Comparison of ENCODE assay signal across 8 mouse cellular contexts in the genomic region with DNA sequence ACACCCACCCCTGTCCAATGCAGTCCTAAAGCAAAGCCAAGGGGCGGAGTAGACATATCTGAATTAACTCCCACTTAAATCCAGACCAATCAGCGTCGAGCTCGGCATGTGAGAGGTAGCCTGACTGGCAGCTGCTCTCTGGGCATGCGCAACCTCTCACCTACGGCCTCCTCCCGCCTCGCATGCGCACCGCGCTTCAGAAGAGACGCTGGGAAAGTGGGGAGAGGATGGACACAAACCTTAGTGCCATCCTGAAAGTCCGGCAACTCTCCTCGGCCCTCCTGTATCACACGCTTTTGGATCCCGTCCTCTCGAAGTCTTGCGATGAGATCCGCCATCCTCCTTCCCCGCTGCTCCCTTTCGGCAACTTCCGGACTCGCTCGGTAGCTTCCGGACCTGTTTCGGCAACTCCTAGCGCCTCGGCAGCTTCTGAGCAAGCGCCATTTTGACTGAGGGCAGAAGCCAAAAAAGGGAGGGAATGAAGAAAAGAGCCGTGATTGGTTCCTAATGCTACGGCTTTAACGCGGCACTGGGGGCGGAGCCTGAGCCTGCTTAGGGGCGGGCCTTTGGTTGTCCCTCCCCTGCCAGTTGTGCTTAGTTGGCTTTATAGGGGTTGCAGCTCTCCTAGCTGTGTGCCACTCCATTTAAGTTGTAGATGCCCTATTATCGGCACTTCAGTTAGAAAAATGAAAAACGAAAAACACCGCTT. TPM values are rescaled to one million over a fixed set of nuclear protein-coding genes. Genes with fewer than 3 reads are reported as not detected.
A peak's percentile ranks its signal among the peaks of the same experiment; 100 is the strongest.
DNase-seq lines count a peak whose midpoint lies in the region; ATAC-seq and TF ChIP-seq lines count a peak whose summit lies in the region.

No protein-coding gene starts in this region.

- no peaks in the 10 kb centered on the region for H3K9me3 ChIP-seq in CH12.LX (replicated peaks; ENCODE audit: low read length)
- no peaks in the 10 kb centered on the region for H3K9me3 ChIP-seq in forebrain, embryonic 11.5 days (ENCODE audit: control insufficient read depth, low read length)
- no peaks in the 10 kb centered on the region for H3K9me3 ChIP-seq in heart, embryonic 16.5 days (replicated peaks; ENCODE audit: control insufficient read depth, low read length)
- H3K9me3 ChIP-seq in liver, embryonic 15.5 days (replicated peaks), result no peaks in the 10 kb centered on the region
- no peaks in the 10 kb centered on the region for H3K9me3 ChIP-seq in neural tube, embryonic 12.5 days

- in situ Hi-C loops in CH12.LX (cut with MboI; ENCODE audit: low pct_ligation_motif_present, low pct_unique_long_range_greater_than_20kb, low sequenced_read_pairs), result no loop called here

- peak overlapping the region; percentile 27 to 63 (median 49) for H3K4me3 ChIP-seq in CH12.LX (replicated peaks in 1 of 3; ENCODE audit: low read depth in 2 of 3, low read length in 2 of 3, poor library complexity in 1 of 3)
- peak overlapping the region; percentile 39 for H3K4me3 ChIP-seq in forebrain, embryonic 11.5 days (ENCODE audit: low read depth, low read length)
- peak overlapping the region; percentile 63 for H3K4me3 ChIP-seq in heart, embryonic 16.5 days (ENCODE audit: low read length)
- H3K4me3 ChIP-seq in liver, embryonic 15.5 days (replicated peaks), result peak overlapping the region; percentile 59
- peak overlapping the region; percentile 40 for H3K4me3 ChIP-seq in neural tube, embryonic 12.5 days

- peak overlapping the region; percentile 58 for H3K27ac ChIP-seq in CH12.LX (ENCODE audit: insufficient read depth, low read depth)
- peak overlapping the region; percentile 69 for H3K27ac ChIP-seq in forebrain, embryonic 11.5 days (ENCODE audit: low read depth, low read length)
- H3K27ac ChIP-seq in heart, embryonic 16.5 days (ENCODE audit: low read length), result peak overlapping the region; percentile 80
- peak overlapping the region; percentile 79 for H3K27ac ChIP-seq in liver, embryonic 15.5 days (replicated peaks)
- no peak overlapping the region for H3K27ac ChIP-seq in neural tube, embryonic 12.5 days

- H3K27me3 ChIP-seq in CH12.LX (replicated peaks), result no peaks in the 10 kb centered on the region
- H3K27me3 ChIP-seq in forebrain, embryonic 11.5 days (ENCODE audit: control insufficient read depth, insufficient read depth, low read length), result no peaks in the 10 kb centered on the region
- H3K27me3 ChIP-seq in heart, embryonic 16.5 days (ENCODE audit: control insufficient read depth, insufficient read depth, low read length), result no peaks in the 10 kb centered on the region
- H3K27me3 ChIP-seq in liver, embryonic 15.5 days, result no peaks in the 10 kb centered on the region
- H3K27me3 ChIP-seq in neural tube, embryonic 12.5 days (replicated peaks), result no peaks in the 10 kb centered on the region

- H3K4me1 ChIP-seq in CH12.LX (ENCODE audit: control insufficient read depth in 1 of 2, insufficient read depth in 2 of 2), result peaks cover 17 to 69% of the 10 kb centered on the region in 2 experiments
- peaks cover 3% of the 10 kb centered on the region; the same call in 1 of the 2 replicates for H3K4me1 ChIP-seq in forebrain, embryonic 11.5 days (replicated peaks; ENCODE audit: control insufficient read depth, insufficient read depth, low read length)
- H3K4me1 ChIP-seq in heart, embryonic 16.5 days (ENCODE audit: control insufficient read depth, insufficient read depth, low read length), result peaks cover 10% of the 10 kb centered on the region
- H3K4me1 ChIP-seq in liver, embryonic 15.5 days (replicated peaks), result peaks cover 60% of the 10 kb centered on the region
- peaks cover 5% of the 10 kb centered on the region; the same call in 1 of the 2 replicates for H3K4me1 ChIP-seq in neural tube, embryonic 12.5 days

- TF ChIP-seq RAD21 in CH12.LX (IDR thresholded peaks at IDR 0.05; ENCODE audit: low read depth, low read length), result no peak

- dilution Hi-C loops in CH12.LX (cut with MboI; ENCODE audit: extremely low pct_ligation_motif_present, extremely low pct_unique_long_range_greater_than_20kb, low sequenced_read_pairs), result no loop called here

- DNase-seq in CH12.LX (ENCODE audit: extremely low read depth), result peak; percentile 99
- peak; percentile 99 for DNase-seq in c-Kit-positive CD71-positive TER-119-negative erythroid progenitor cells, embryonic 14.5 days (ENCODE audit: low read depth)
- DNase-seq in forebrain, embryonic 11.5 days (ENCODE audit: low spot score), result peak; percentile 96
- DNase-seq in kidney, postnatal 36 days, result peak; percentile 99 to 100
- peak; percentile 98 for DNase-seq in telencephalon, adult 2 months (ENCODE audit: low read depth, low spot score)

- H3K4me2 ChIP-seq in CH12.LX (ENCODE audit: insufficient read depth, low read depth, poor library complexity, severe bottlenecking), result peak overlapping the region; percentile 21; the same call in 1 of the 2 replicates
- peak overlapping the region; percentile 60 for H3K4me2 ChIP-seq in forebrain, embryonic 11.5 days (ENCODE audit: low read depth, low read length, severe bottlenecking)
- peak overlapping the region; percentile 69 for H3K4me2 ChIP-seq in heart, embryonic 16.5 days (ENCODE audit: low read depth, low read length)
- peak overlapping the region; percentile 80 for H3K4me2 ChIP-seq in liver, embryonic 15.5 days
- peak overlapping the region; percentile 52 for H3K4me2 ChIP-seq in neural tube, embryonic 12.5 days (replicated peaks)

- H3K36me3 ChIP-seq in CH12.LX (replicated peaks in 1 of 2; ENCODE audit: control insufficient read depth in 1 of 2, insufficient read depth in 1 of 2, low read length in 1 of 2), result peaks cover 17 to 32% of the 10 kb centered on the region in 2 experiments
- no peaks in the 10 kb centered on the region; the same call in 1 of the 2 replicates for H3K36me3 ChIP-seq in forebrain, embryonic 11.5 days (ENCODE audit: control insufficient read depth, insufficient read depth, low read length)
- 0 out of 2 replicates have a peak, but pooled peaks cover 3% of the 10 kb centered on the region for H3K36me3 ChIP-seq in heart, embryonic 16.5 days (ENCODE audit: control insufficient read depth, insufficient read depth)
- peaks cover 19% of the 10 kb centered on the region for H3K36me3 ChIP-seq in liver, embryonic 15.5 days (replicated peaks)
- H3K36me3 ChIP-seq in neural tube, embryonic 12.5 days, result peaks cover 15% of the 10 kb centered on the region

- 5% methylated on average over 38 of the region's 38 CpGs for WGBS in forebrain, embryonic 11.5 days
- WGBS in heart, embryonic 16.5 days, result 3% methylated on average over 38 of the region's 38 CpGs
- WGBS in liver, embryonic 15.5 days (ENCODE audit: insufficient replicate concordance), result 2% methylated on average over 38 of the region's 38 CpGs
- WGBS in neural tube, embryonic 12.5 days, result 3% methylated on average over 38 of the region's 38 CpGs

- TF ChIP-seq POLR2A in CH12.LX (IDR thresholded peaks at IDR 0.05; ENCODE audit: low read depth, low read length), result peak; percentile 72

- no peak for TF ChIP-seq CTCF in CH12.LX (conservative IDR thresholded peaks at IDR 0.05 in 1 of 2, IDR thresholded peaks at IDR 0.05 in 1 of 2; ENCODE audit: low read depth in 2 of 2, low read length in 2 of 2)

- H3K79me2 ChIP-seq in CH12.LX (replicated peaks; ENCODE audit: control insufficient read depth, extremely low read depth, insufficient read depth, poor library complexity, severe bottlenecking), result peaks cover 6% of the 10 kb centered on the region; the same call in 1 of the 2 replicates

- peak; percentile 83 for ATAC-seq in forebrain, embryonic 11.5 days (replicated peaks; ENCODE audit: low FRiP score)
- peak; percentile 68 for ATAC-seq in heart, embryonic 16.5 days (replicated peaks; ENCODE audit: extremely low read depth, insufficient read depth, low FRiP score)
- peak; percentile 56 for ATAC-seq in liver, embryonic 15.5 days (ENCODE audit: insufficient read depth)
- peak; percentile 75 for ATAC-seq in neural tube, embryonic 12.5 days (ENCODE audit: low FRiP score, low read depth)

- H3K9ac ChIP-seq in CH12.LX (ENCODE audit: insufficient read depth, low read depth), result peak overlapping the region; percentile 33; the same call in 1 of the 2 replicates
- H3K9ac ChIP-seq in forebrain, embryonic 11.5 days (ENCODE audit: low read length), result peak overlapping the region; percentile 64
- peak overlapping the region; percentile 72 for H3K9ac ChIP-seq in heart, embryonic 16.5 days (ENCODE audit: low read length)
- peak overlapping the region; percentile 49 for H3K9ac ChIP-seq in liver, embryonic 15.5 days
- H3K9ac ChIP-seq in neural tube, embryonic 12.5 days, result peak overlapping the region; percentile 44; the same call in 1 of the 2 replicates

- TF ChIP-seq EP300 in CH12.LX (IDR thresholded peaks at IDR 0.05; ENCODE audit: low read length), result no peak

RNA-seq across cellular contexts. Expression of gene Aip, which starts 4.4 kb away (rescaled TPM):
- total RNA-seq in CH12.LX (2012; rRNA removed) (37.5 and 39.7 TPM in 2 replicates), CH12.LX (2014; rRNA removed) (10.8 and 11.7 TPM in 2 replicates)
- polyA plus RNA-seq in CH12.LX (2012; ENCODE audit: insufficient read length, low read depth), result 64.8 and 87.9 TPM in 2 replicates
- 52.3 and 59.0 TPM in 2 replicates for polyA plus RNA-seq in forebrain, embryonic 11.5 days (2014; fragmentation: Nextera tagmentation; extraction: Ambion mirVana)
- 87.5 and 88.6 TPM in 2 replicates for polyA plus RNA-seq in heart, embryonic 16.5 days (2015; fragmentation: Nextera tagmentation; extraction: Ambion mirVana)
- 35.8 and 38.3 TPM in 2 replicates for polyA plus RNA-seq in liver, embryonic 15.5 days (2015; fragmentation: Nextera tagmentation; extraction: Ambion mirVana)
- polyA plus RNA-seq in neural tube, embryonic 12.5 days (2016; fragmentation: Nextera tagmentation; extraction: Ambion mirVana), result 67.3 and 69.4 TPM in 2 replicates

RNA-seq across cellular contexts. Expression of gene Gpr152, which starts 18.3 kb away (rescaled TPM):
- total RNA-seq in CH12.LX (2012; rRNA removed), result 0.17 and 0.25 TPM in 2 replicates
- 0.05 TPM in 1 of 2 replicates, not detected in the other for total RNA-seq in CH12.LX (2014; rRNA removed)
- 0.71 and 0.82 TPM in 2 replicates for polyA plus RNA-seq in CH12.LX (2012; ENCODE audit: insufficient read length, low read depth)
- polyA plus RNA-seq in forebrain, embryonic 11.5 days (2014; fragmentation: Nextera tagmentation; extraction: Ambion mirVana), result not detected in 2 replicates
- polyA plus RNA-seq in heart, embryonic 16.5 days (2015; fragmentation: Nextera tagmentation; extraction: Ambion mirVana), result not detected in 2 replicates
- polyA plus RNA-seq in liver, embryonic 15.5 days (2015; fragmentation: Nextera tagmentation; extraction: Ambion mirVana), result not detected in 2 replicates
- polyA plus RNA-seq in neural tube, embryonic 12.5 days (2016; fragmentation: Nextera tagmentation; extraction: Ambion mirVana), result not detected in 2 replicates

RNA-seq across cellular contexts. Expression of gene Pitpnm1, which starts 21.5 kb away (rescaled TPM):
- total RNA-seq in CH12.LX (2012; rRNA removed) (43.8 and 46.1 TPM in 2 replicates), CH12.LX (2014; rRNA removed) (14.8 and 15.9 TPM in 2 replicates)
- polyA plus RNA-seq in CH12.LX (2012; ENCODE audit: insufficient read length, low read depth), result 33.3 and 34.7 TPM in 2 replicates
- 13.9 and 18.0 TPM in 2 replicates for polyA plus RNA-seq in forebrain, embryonic 11.5 days (2014; fragmentation: Nextera tagmentation; extraction: Ambion mirVana)
- polyA plus RNA-seq in heart, embryonic 16.5 days (2015; fragmentation: Nextera tagmentation; extraction: Ambion mirVana), result 27.7 and 29.4 TPM in 2 replicates
- 6.0 and 7.9 TPM in 2 replicates for polyA plus RNA-seq in liver, embryonic 15.5 days (2015; fragmentation: Nextera tagmentation; extraction: Ambion mirVana)
- polyA plus RNA-seq in neural tube, embryonic 12.5 days (2016; fragmentation: Nextera tagmentation; extraction: Ambion mirVana), result 26.2 and 27.8 TPM in 2 replicates

RNA-seq across cellular contexts. Expression of gene Cabp4, which starts 22.6 kb away (rescaled TPM):
- 2.8 and 3.3 TPM in 2 replicates for total RNA-seq in CH12.LX (2012; rRNA removed)
- total RNA-seq in CH12.LX (2014; rRNA removed), result 6.4 and 6.9 TPM in 2 replicates
- polyA plus RNA-seq in CH12.LX (2012; ENCODE audit: insufficient read length, low read depth), result 11.8 and 14.7 TPM in 2 replicates
- polyA plus RNA-seq in forebrain, embryonic 11.5 days (2014; fragmentation: Nextera tagmentation; extraction: Ambion mirVana), result not detected in 2 replicates
- polyA plus RNA-seq in heart, embryonic 16.5 days (2015; fragmentation: Nextera tagmentation; extraction: Ambion mirVana), result 0.11 TPM in 1 of 2 replicates, not detected in the other
- polyA plus RNA-seq in liver, embryonic 15.5 days (2015; fragmentation: Nextera tagmentation; extraction: Ambion mirVana), result 0.13 TPM in 2 replicates
- polyA plus RNA-seq in neural tube, embryonic 12.5 days (2016; fragmentation: Nextera tagmentation; extraction: Ambion mirVana), result 0.13 and 0.19 TPM in 2 replicates

RNA-seq across cellular contexts. Expression of gene Cdk2ap2, which starts 24.3 kb away (rescaled TPM):
- total RNA-seq in CH12.LX (2012; rRNA removed) (69.5 and 90.3 TPM in 2 replicates), CH12.LX (2014; rRNA removed) (57.0 and 63.4 TPM in 2 replicates)
- polyA plus RNA-seq in CH12.LX (2012; ENCODE audit: insufficient read length, low read depth), result 55.6 and 67.1 TPM in 2 replicates
- polyA plus RNA-seq in forebrain, embryonic 11.5 days (2014; fragmentation: Nextera tagmentation; extraction: Ambion mirVana), result 73.6 and 83.9 TPM in 2 replicates
- 86.0 and 86.2 TPM in 2 replicates for polyA plus RNA-seq in heart, embryonic 16.5 days (2015; fragmentation: Nextera tagmentation; extraction: Ambion mirVana)
- polyA plus RNA-seq in liver, embryonic 15.5 days (2015; fragmentation: Nextera tagmentation; extraction: Ambion mirVana), result 115 and 127 TPM in 2 replicates
- 73.6 and 75.9 TPM in 2 replicates for polyA plus RNA-seq in neural tube, embryonic 12.5 days (2016; fragmentation: Nextera tagmentation; extraction: Ambion mirVana)

Comparison
In these comparisons a context has a peak if more than half of its experiments do, and no peak if none do; other contexts are left out.
1. H3K4me2 ChIP-seq: peak in every context shown above with its lines; median percentile 80 in liver, embryonic 15.5 days; 69 in heart, embryonic 16.5 days; 60 in forebrain, embryonic 11.5 days; 52 in neural tube, embryonic 12.5 days; 21 in CH12.LX.